Mouse (Mus musculus): ENCODE measurements around the gene Hbq1a. TPM values are rescaled to one million over a fixed set of nuclear protein-coding genes. Genes with fewer than 3 reads are reported as not detected.

Gene Hbq1a
- polyA plus RNA-seq, 1 experiment from 2014 or later = 0.64 TPM

- Histone ChIP-seq H3K27me3 (ENCODE audit: control insufficient read depth, insufficient read depth, low read length) (peaks cover 4% of the 10 kb centered on the region), H3K27ac (ENCODE audit: low read depth, low read length) (no peak overlapping the region), H3K9ac (ENCODE audit: low read depth, low read length) (no peak overlapping the region), H3K36me3 (ENCODE audit: control insufficient read depth, insufficient read depth, low read length) (no peaks in the 10 kb centered on the region), H3K4me1 (ENCODE audit: control insufficient read depth, insufficient read depth, low read length) (no peaks in the 10 kb centered on the region), H3K4me3 (ENCODE audit: low read depth, low read length) (peak overlapping the region; percentile 10; the same call in 1 of the 2 replicates), H3K9me3 (replicated peaks; ENCODE audit: control insufficient read depth, low read length) (no peaks in the 10 kb centered on the region), H3K4me2 (peak overlapping the region; percentile 50)
- ATAC-seq (replicated peaks; ENCODE audit: insufficient number of reproducible peaks, low FRiP score, low TSS enrichment) = peak; percentile 74
- WGBS (ENCODE audit: insufficient replicate concordance) = 8% methylated on average over 15 of the region's 15 CpGs
Observed at GRCm38 (mm10) chr11:32324609-32325008, 24.7 kb downstream of the Hbq1a start.

- H3K36me3 ChIP-seq (ENCODE audit: control insufficient read depth, insufficient read depth, low read length) = no peaks in the 10 kb centered on the region
- peaks cover 4% of the 10 kb centered on the region; the same call in 1 of the 2 replicates for H3K27me3 ChIP-seq (ENCODE audit: control insufficient read depth, insufficient read depth, low read length)
- ATAC-seq (replicated peaks; ENCODE audit: insufficient number of reproducible peaks, low FRiP score, low TSS enrichment) = peak; percentile 59; the same call in 1 of the 2 replicates
- no peak overlapping the region for H3K4me2 ChIP-seq
- H3K4me3 ChIP-seq (ENCODE audit: low read depth, low read length) = no peak overlapping the region
- H3K9me3 ChIP-seq (replicated peaks; ENCODE audit: control insufficient read depth, low read length) = no peaks in the 10 kb centered on the region
- H3K4me1 ChIP-seq (ENCODE audit: control insufficient read depth, insufficient read depth, low read length) = no peaks in the 10 kb centered on the region
- H3K9ac ChIP-seq (ENCODE audit: low read depth, low read length) = no peak overlapping the region
- 60% methylated on average over 6 of the region's 6 CpGs for WGBS (ENCODE audit: insufficient replicate concordance)
- H3K27ac ChIP-seq (ENCODE audit: low read depth, low read length) = no peak overlapping the region
Observed at GRCm38 (mm10) chr11:32331075-32331474, 31.2 kb downstream of the Hbq1a start.

GRCm38 (mm10) chr11:32331861-32332260 lies 32.0 kb downstream of the Hbq1a start:
- WGBS (ENCODE audit: insufficient replicate concordance) = 62% methylated on average over 5 of the region's 5 CpGs
- Histone ChIP-seq H3K9ac (ENCODE audit: low read depth, low read length) (no peak overlapping the region), H3K9me3 (replicated peaks; ENCODE audit: control insufficient read depth, low read length) (no peaks in the 10 kb centered on the region), H3K4me1 (ENCODE audit: control insufficient read depth, insufficient read depth, low read length) (no peaks in the 10 kb centered on the region), H3K27ac (ENCODE audit: low read depth, low read length) (no peak overlapping the region), H3K4me2 (no peak overlapping the region), H3K36me3 (ENCODE audit: control insufficient read depth, insufficient read depth, low read length) (no peaks in the 10 kb centered on the region), H3K4me3 (ENCODE audit: low read depth, low read length) (no peak overlapping the region), H3K27me3 (ENCODE audit: control insufficient read depth, insufficient read depth, low read length) (peaks cover 4% of the 10 kb centered on the region; the same call in 1 of the 2 replicates)
- ATAC-seq (replicated peaks; ENCODE audit: insufficient number of reproducible peaks, low FRiP score, low TSS enrichment) = no peak

GRCm38 (mm10) chr11:32333235-32333634 lies 33.4 kb downstream of the Hbq1a start:
- Histone ChIP-seq H3K4me1 (ENCODE audit: control insufficient read depth, insufficient read depth, low read length) (no peaks in the 10 kb centered on the region), H3K27ac (ENCODE audit: low read depth, low read length) (no peak overlapping the region), H3K36me3 (ENCODE audit: control insufficient read depth, insufficient read depth, low read length) (no peaks in the 10 kb centered on the region), H3K9me3 (replicated peaks; ENCODE audit: control insufficient read depth, low read length) (no peaks in the 10 kb centered on the region), H3K4me3 (ENCODE audit: low read depth, low read length) (no peak overlapping the region), H3K4me2 (no peak overlapping the region), H3K27me3 (ENCODE audit: control insufficient read depth, insufficient read depth, low read length) (no peaks in the 10 kb centered on the region), H3K9ac (ENCODE audit: low read depth, low read length) (no peak overlapping the region)
- no peak for ATAC-seq (replicated peaks; ENCODE audit: insufficient number of reproducible peaks, low FRiP score, low TSS enrichment)
- 80% methylated on average over 2 of the region's 2 CpGs for WGBS (ENCODE audit: insufficient replicate concordance)

GRCm38 (mm10) chr11:32336435-32336907 lies 36.6 kb downstream of the Hbq1a start:
- Histone ChIP-seq H3K36me3 (ENCODE audit: control insufficient read depth, insufficient read depth, low read length) (no peaks in the 10 kb centered on the region), H3K9ac (ENCODE audit: low read depth, low read length) (no peak overlapping the region), H3K27ac (ENCODE audit: low read depth, low read length) (no peak overlapping the region), H3K9me3 (replicated peaks; ENCODE audit: control insufficient read depth, low read length) (no peaks in the 10 kb centered on the region), H3K27me3 (ENCODE audit: control insufficient read depth, insufficient read depth, low read length) (no peaks in the 10 kb centered on the region), H3K4me2 (no peak overlapping the region), H3K4me3 (ENCODE audit: low read depth, low read length) (no peak overlapping the region), H3K4me1 (ENCODE audit: control insufficient read depth, insufficient read depth, low read length) (no peaks in the 10 kb centered on the region)
- ATAC-seq (replicated peaks; ENCODE audit: insufficient number of reproducible peaks, low FRiP score, low TSS enrichment) = no peak
- 84% methylated on average over 6 of the region's 6 CpGs for WGBS (ENCODE audit: insufficient replicate concordance)

- ATAC-seq (replicated peaks; ENCODE audit: insufficient number of reproducible peaks, low FRiP score, low TSS enrichment) = peak; percentile 35; the same call in 1 of the 2 replicates
- no peak overlapping the region for H3K4me2 ChIP-seq
- WGBS (ENCODE audit: insufficient replicate concordance) = 50% methylated on average over 2 of the region's 2 CpGs
- H3K9me3 ChIP-seq (replicated peaks; ENCODE audit: control insufficient read depth, low read length) = no peaks in the 10 kb centered on the region
- no peaks in the 10 kb centered on the region for H3K27me3 ChIP-seq (ENCODE audit: control insufficient read depth, insufficient read depth, low read length)
- H3K9ac ChIP-seq (ENCODE audit: low read depth, low read length) = no peak overlapping the region
- H3K27ac ChIP-seq (ENCODE audit: low read depth, low read length) = no peak overlapping the region
- no peaks in the 10 kb centered on the region for H3K36me3 ChIP-seq (ENCODE audit: control insufficient read depth, insufficient read depth, low read length)
- no peaks in the 10 kb centered on the region for H3K4me1 ChIP-seq (ENCODE audit: control insufficient read depth, insufficient read depth, low read length)
- no peak overlapping the region for H3K4me3 ChIP-seq (ENCODE audit: low read depth, low read length)
Observed at GRCm38 (mm10) chr11:32339131-32339531, 39.3 kb downstream of the Hbq1a start.

- Histone ChIP-seq H3K36me3 (ENCODE audit: control insufficient read depth, insufficient read depth, low read length) (no peaks in the 10 kb centered on the region), H3K9ac (ENCODE audit: low read depth, low read length) (no peak overlapping the region), H3K27me3 (ENCODE audit: control insufficient read depth, insufficient read depth, low read length) (no peaks in the 10 kb centered on the region), H3K4me2 (peak overlapping the region; percentile 31; the same call in 1 of the 2 replicates), H3K27ac (ENCODE audit: low read depth, low read length) (no peak overlapping the region), H3K4me3 (ENCODE audit: low read depth, low read length) (no peak overlapping the region), H3K9me3 (replicated peaks; ENCODE audit: control insufficient read depth, low read length) (no peaks in the 10 kb centered on the region), H3K4me1 (ENCODE audit: control insufficient read depth, insufficient read depth, low read length) (no peaks in the 10 kb centered on the region)
- ATAC-seq (replicated peaks; ENCODE audit: insufficient number of reproducible peaks, low FRiP score, low TSS enrichment) = no peak
- 27% methylated on average over 17 of the region's 17 CpGs for WGBS (ENCODE audit: insufficient replicate concordance)
Observed at GRCm38 (mm10) chr11:32340476-32341473, 40.9 kb downstream of the Hbq1a start.

- no peak overlapping the region for H3K9ac ChIP-seq (ENCODE audit: low read depth, low read length)
- H3K4me3 ChIP-seq (ENCODE audit: low read depth, low read length) = no peak overlapping the region
- WGBS (ENCODE audit: insufficient replicate concordance) = 5% methylated on average over 2 of the region's 2 CpGs
- peaks cover 5% of the 10 kb centered on the region; the same call in 1 of the 2 replicates for H3K27me3 ChIP-seq (ENCODE audit: control insufficient read depth, insufficient read depth, low read length)
- ATAC-seq (replicated peaks; ENCODE audit: insufficient number of reproducible peaks, low FRiP score, low TSS enrichment) = no peak
- no peak overlapping the region for H3K27ac ChIP-seq (ENCODE audit: low read depth, low read length)
- H3K9me3 ChIP-seq (replicated peaks; ENCODE audit: control insufficient read depth, low read length) = no peaks in the 10 kb centered on the region
- H3K4me2 ChIP-seq = no peak overlapping the region
- H3K4me1 ChIP-seq (ENCODE audit: control insufficient read depth, insufficient read depth, low read length) = no peaks in the 10 kb centered on the region; the same call in 1 of the 2 replicates
- H3K36me3 ChIP-seq (ENCODE audit: control insufficient read depth, insufficient read depth, low read length) = no peaks in the 10 kb centered on the region
Observed at GRCm38 (mm10) chr11:32342770-32343191, 42.9 kb downstream of the Hbq1a start.
